Mouse (Mus musculus): ENCODE results near the gene Snph. TPM values are rescaled to one million over a fixed set of nuclear protein-coding genes. Genes with fewer than 3 reads are reported as not detected.

The Snph gene
- polyA plus RNA-seq, 1 experiment from 2014 or later: 16.6 TPM

GRCm38 (mm10) chr2:151587306-151587705, 45.1 kb downstream of the Snph start:
- Histone ChIP-seq H3K4me2 (no peak overlapping the region), H3K4me1 (replicated peaks) (no peaks in the 10 kb centered on the region), H3K9me3 (no peaks in the 10 kb centered on the region), H3K36me3 (peaks cover 15% of the 10 kb centered on the region), H3K27me3 (no peaks in the 10 kb centered on the region), H3K27ac (no peak overlapping the region), H3K4me3 (no peak overlapping the region), H3K9ac (no peak overlapping the region)
- no peak for ATAC-seq (ENCODE audit: low FRiP score)
- 87% methylated on average over 9 of the region's 9 CpGs for WGBS

GRCm38 (mm10) chr2:151586807-151587206, 45.6 kb downstream of the Snph start:
- H3K27ac ChIP-seq: no peak overlapping the region
- H3K4me2 ChIP-seq: no peak overlapping the region
- H3K4me1 ChIP-seq (replicated peaks): no peaks in the 10 kb centered on the region
- 86% methylated on average over 1 of the region's 1 CpGs for WGBS
- H3K9ac ChIP-seq: no peak overlapping the region
- no peak for ATAC-seq (ENCODE audit: low FRiP score)
- H3K4me3 ChIP-seq: no peak overlapping the region
- no peaks in the 10 kb centered on the region for H3K9me3 ChIP-seq
- H3K27me3 ChIP-seq: no peaks in the 10 kb centered on the region
- H3K36me3 ChIP-seq: peaks cover 10% of the 10 kb centered on the region

GRCm38 (mm10) chr2:151585934-151586333, 46.5 kb downstream of the Snph start:
- H3K9ac ChIP-seq: no peak overlapping the region
- H3K9me3 ChIP-seq: no peaks in the 10 kb centered on the region
- no peak overlapping the region for H3K27ac ChIP-seq
- H3K4me2 ChIP-seq: no peak overlapping the region
- no peak for ATAC-seq (ENCODE audit: low FRiP score)
- H3K4me3 ChIP-seq: no peak overlapping the region
- no peaks in the 10 kb centered on the region for H3K27me3 ChIP-seq
- H3K36me3 ChIP-seq: 0 out of 2 replicates have a peak, but pooled peaks cover 3% of the 10 kb centered on the region
- WGBS: 69% methylated on average over 3 of the region's 3 CpGs
- H3K4me1 ChIP-seq (replicated peaks): no peaks in the 10 kb centered on the region

- Histone ChIP-seq H3K9me3 (no peaks in the 10 kb centered on the region), H3K4me2 (no peak overlapping the region), H3K4me3 (no peak overlapping the region), H3K9ac (no peak overlapping the region), H3K27me3 (0 out of 2 replicates have a peak, but pooled peaks cover 6% of the 10 kb centered on the region), H3K4me1 (replicated peaks) (peaks cover 6% of the 10 kb centered on the region), H3K27ac (no peak overlapping the region), H3K36me3 (no peaks in the 10 kb centered on the region)
- no peak for ATAC-seq (ENCODE audit: low FRiP score)
- WGBS: 26% methylated on average over 1 of the region's 1 CpGs
These were observed 51.4 kb downstream of the Snph start for GRCm38 (mm10) chr2:151580945-151581344.

- Histone ChIP-seq H3K36me3 (no peaks in the 10 kb centered on the region), H3K4me1 (replicated peaks) (peaks cover 14% of the 10 kb centered on the region), H3K9ac (no peak overlapping the region), H3K9me3 (no peaks in the 10 kb centered on the region), H3K4me2 (no peak overlapping the region), H3K27ac (no peak overlapping the region), H3K4me3 (no peak overlapping the region), H3K27me3 (0 out of 2 replicates have a peak, but pooled peaks cover 6% of the 10 kb centered on the region)
- ATAC-seq (ENCODE audit: low FRiP score): no peak
- WGBS: 89% methylated on average over 4 of the region's 4 CpGs
These were observed 53.2 kb downstream of the Snph start for GRCm38 (mm10) chr2:151579183-151579582.

- WGBS: under 1% methylated on average over 38 of the region's 38 CpGs
- H3K4me3 ChIP-seq: peak overlapping the region; percentile 47
These were observed 56.5 kb downstream of the Snph start for GRCm38 (mm10) chr2:151575699-151576389.

GRCm38 (mm10) chr2:151575119-151575698, 57.2 kb downstream of the Snph start:
- H3K36me3 ChIP-seq: no peaks in the 10 kb centered on the region
- H3K9me3 ChIP-seq: no peaks in the 10 kb centered on the region
- peak overlapping the region; percentile 70 for H3K4me2 ChIP-seq
- no peak; the same call in 1 of the 2 replicates for ATAC-seq (ENCODE audit: low FRiP score)
- peak overlapping the region; percentile 88 for H3K27ac ChIP-seq
- 0 out of 2 replicates have a peak, but pooled peaks cover 6% of the 10 kb centered on the region for H3K27me3 ChIP-seq
- peak overlapping the region; percentile 70 for H3K9ac ChIP-seq
- peak overlapping the region; percentile 47 for H3K4me3 ChIP-seq
- 22% methylated on average over 7 of the region's 7 CpGs for WGBS
- peaks cover 14% of the 10 kb centered on the region for H3K4me1 ChIP-seq (replicated peaks)

More at GRCm38 (mm10) chr2:151575699-151576389, 56.5 kb downstream of the Snph start:
- peaks cover 14% of the 10 kb centered on the region for H3K4me1 ChIP-seq (replicated peaks)
- H3K9ac ChIP-seq: peak overlapping the region; percentile 70
- H3K36me3 ChIP-seq: no peaks in the 10 kb centered on the region
- H3K4me2 ChIP-seq: peak overlapping the region; percentile 70
- no peaks in the 10 kb centered on the region for H3K9me3 ChIP-seq
- peak; percentile 96 for ATAC-seq (ENCODE audit: low FRiP score)
- H3K27me3 ChIP-seq: 0 out of 2 replicates have a peak, but pooled peaks cover 6% of the 10 kb centered on the region
- peak overlapping the region; percentile 88 for H3K27ac ChIP-seq

GRCm38 (mm10) chr2:151574607-151575006, 57.8 kb downstream of the Snph start:
- H3K9me3 ChIP-seq: no peaks in the 10 kb centered on the region
- WGBS: 68% methylated on average over 5 of the region's 5 CpGs
- H3K27me3 ChIP-seq: 0 out of 2 replicates have a peak, but pooled peaks cover 6% of the 10 kb centered on the region
- no peak overlapping the region for H3K4me3 ChIP-seq
- H3K4me2 ChIP-seq: no peak overlapping the region
- no peaks in the 10 kb centered on the region for H3K36me3 ChIP-seq
- no peak overlapping the region for H3K9ac ChIP-seq
- no peak overlapping the region for H3K27ac ChIP-seq
- ATAC-seq (ENCODE audit: low FRiP score): no peak
- H3K4me1 ChIP-seq (replicated peaks): peaks cover 14% of the 10 kb centered on the region

- Histone ChIP-seq H3K4me1 (replicated peaks) (peaks cover 14% of the 10 kb centered on the region), H3K36me3 (no peaks in the 10 kb centered on the region), H3K9ac (no peak overlapping the region), H3K9me3 (no peaks in the 10 kb centered on the region), H3K4me3 (no peak overlapping the region), H3K27ac (no peak overlapping the region), H3K4me2 (no peak overlapping the region), H3K27me3 (0 out of 2 replicates have a peak, but pooled peaks cover 6% of the 10 kb centered on the region)
- ATAC-seq (ENCODE audit: low FRiP score): no peak
- WGBS: 56% methylated on average over 3 of the region's 3 CpGs
These were observed 58.7 kb downstream of the Snph start for GRCm38 (mm10) chr2:151573667-151574066.

GRCm38 (mm10) chr2:151571873-151572700, 60.3 kb downstream of the Snph start, which contains the start of gene Sdcbp2:
Sdcbp2 (plus strand) TSS chr2:151572622.
- Histone ChIP-seq H3K4me2 (no peak within 1 kb of the TSS), H3K4me1 (replicated peaks) (peaks cover 14% of the 10 kb centered on the region), H3K9ac (no peak within 1 kb of the TSS), H3K36me3 (no peaks in the 10 kb centered on the region), H3K27me3 (no peaks in the 10 kb centered on the region), H3K4me3 (no peak within 1 kb of the TSS), H3K27ac (no peak within 1 kb of the TSS), H3K9me3 (no peaks in the 10 kb centered on the region)
- 76% methylated on average over 17 of the region's 17 CpGs for WGBS
- no peak for ATAC-seq (ENCODE audit: low FRiP score)

- Histone ChIP-seq H3K4me1 (replicated peaks) (no peaks in the 10 kb centered on the region), H3K9ac (no peak overlapping the region), H3K9me3 (no peaks in the 10 kb centered on the region), H3K4me2 (no peak overlapping the region), H3K4me3 (no peak overlapping the region), H3K27ac (no peak overlapping the region), H3K27me3 (no peaks in the 10 kb centered on the region), H3K36me3 (peaks cover 9% of the 10 kb centered on the region)
- WGBS: 88% methylated on average over 2 of the region's 2 CpGs
- ATAC-seq (ENCODE audit: low FRiP score): no peak
These were observed 62.9 kb downstream of the Snph start for GRCm38 (mm10) chr2:151569452-151569851.

- WGBS: 87% methylated on average over 6 of the region's 6 CpGs
- Histone ChIP-seq H3K9me3 (no peaks in the 10 kb centered on the region), H3K4me2 (no peak overlapping the region), H3K9ac (no peak overlapping the region), H3K36me3 (peaks cover 28% of the 10 kb centered on the region), H3K4me1 (replicated peaks) (no peaks in the 10 kb centered on the region), H3K27ac (no peak overlapping the region), H3K27me3 (no peaks in the 10 kb centered on the region), H3K4me3 (no peak overlapping the region)
- no peak for ATAC-seq (ENCODE audit: low FRiP score)
These were observed 65.5 kb downstream of the Snph start for GRCm38 (mm10) chr2:151566856-151567255.
